Mouse (Mus musculus) MEL-GATA-1-ER (cell line): ENCODE results near the gene B4galt2.
A peak's percentile ranks its signal among the peaks of the same experiment; 100 is the strongest.

Experiments
- DNase-seq: peaks from one replicate; pipeline ENCODE4 v3.0.0-alpha.2; 2012; ENCODE audit warnings: low read depth; ENCODE audit errors: extremely low read depth

The B4galt2 gene

DNA sequence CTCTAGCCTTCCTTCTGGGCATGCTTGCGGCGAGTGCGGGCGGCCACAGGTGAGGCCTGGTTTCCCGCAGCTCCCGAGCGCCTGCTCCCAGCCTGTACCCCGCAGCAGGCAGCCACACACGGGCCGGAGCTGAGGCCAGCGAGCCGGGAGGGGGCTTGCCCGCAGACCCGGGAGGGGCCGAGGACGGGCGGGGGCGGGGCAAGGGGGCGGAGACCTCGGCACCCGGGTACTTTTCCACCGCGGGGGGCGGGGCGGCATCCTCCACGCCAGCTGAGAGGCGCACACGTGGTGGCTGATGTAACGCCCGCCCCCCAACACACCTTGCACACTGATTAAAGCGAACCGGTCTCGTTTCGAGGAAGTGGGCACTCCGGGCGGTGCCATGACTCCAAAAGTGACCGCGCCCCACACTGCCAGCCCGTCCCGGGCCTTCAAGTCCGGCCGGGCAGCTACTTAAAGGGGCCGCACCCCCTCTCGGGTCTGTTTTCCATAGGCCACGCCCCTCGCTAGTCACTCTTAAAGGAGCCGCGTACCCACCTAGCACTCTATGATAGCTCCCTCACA lies 47.0 kb downstream of the B4galt2 start:
- peak; percentile 50 for DNase-seq

- DNase-seq: no peak
These were observed 47.7 kb downstream of the B4galt2 start for GRCm38 (mm10) chr4:117835531-117836111.

DNA sequence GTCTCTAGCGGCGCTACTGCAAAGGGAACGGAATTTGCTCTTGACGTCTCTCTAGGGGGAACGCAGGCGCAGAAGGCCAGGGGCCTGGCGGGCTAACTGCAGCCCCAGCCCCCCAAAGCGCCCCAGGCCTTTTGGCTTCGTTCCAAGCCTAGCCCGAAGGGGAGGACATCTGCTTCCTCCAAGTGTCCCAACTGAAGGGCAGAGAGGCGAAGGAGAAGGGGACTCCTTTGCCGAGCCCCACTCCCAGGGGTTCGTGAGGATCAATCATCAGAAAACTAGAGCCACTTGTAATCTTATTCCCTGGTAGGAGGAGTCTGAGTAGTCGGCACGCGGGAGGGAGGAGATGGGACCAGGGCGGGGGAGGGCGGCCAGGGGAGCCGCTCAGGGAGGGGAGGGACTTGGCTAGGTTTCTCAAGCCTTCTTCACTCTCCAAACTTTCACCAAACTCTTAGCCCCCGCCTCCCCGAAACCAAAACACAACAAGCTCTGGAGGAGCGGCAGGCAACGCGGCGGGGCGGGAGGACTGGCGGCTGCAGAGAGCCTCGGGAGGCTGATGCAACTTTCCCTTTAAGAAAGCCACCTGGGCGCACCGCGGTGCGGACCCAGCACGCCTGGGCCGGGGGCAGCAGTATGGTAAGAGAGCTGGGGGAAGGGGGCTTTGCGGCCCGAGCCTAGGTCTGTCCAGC lies 48.3 kb downstream of the B4galt2 start:
- DNase-seq: peak; percentile 81

- no peak for DNase-seq
These were observed 48.8 kb downstream of the B4galt2 start, which contains the start of gene Slc6a9 for GRCm38 (mm10) chr4:117834457-117834844. TSS of gene Slc6a9 (plus strand) at chr4:117834506.

- DNase-seq: no peak
These were observed 51.2 kb downstream of the B4galt2 start for GRCm38 (mm10) chr4:117831920-117832691.

DNA sequence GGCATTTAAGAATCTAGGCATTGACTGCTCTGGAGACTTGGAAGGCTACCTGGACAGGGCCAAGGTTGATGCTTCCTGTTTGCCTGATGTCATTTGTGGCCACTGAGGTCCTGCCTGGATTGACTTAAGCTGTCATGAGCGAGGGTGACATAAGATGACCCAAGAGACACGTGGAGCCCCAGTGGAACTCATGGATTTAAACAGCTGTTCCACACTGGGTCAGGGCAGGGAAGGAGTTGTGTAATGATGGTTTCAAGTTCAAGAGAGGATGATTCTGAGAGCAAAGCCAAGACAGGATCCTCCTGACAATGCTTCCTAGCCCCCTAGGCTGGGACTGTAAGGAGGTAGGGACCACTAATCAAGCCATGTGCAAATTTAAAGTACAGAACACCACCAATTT lies 51.8 kb downstream of the B4galt2 start:
- DNase-seq: no peak

- no peak for DNase-seq
These were observed 52.5 kb downstream of the B4galt2 start for GRCm38 (mm10) chr4:117830801-117831200.

DNA sequence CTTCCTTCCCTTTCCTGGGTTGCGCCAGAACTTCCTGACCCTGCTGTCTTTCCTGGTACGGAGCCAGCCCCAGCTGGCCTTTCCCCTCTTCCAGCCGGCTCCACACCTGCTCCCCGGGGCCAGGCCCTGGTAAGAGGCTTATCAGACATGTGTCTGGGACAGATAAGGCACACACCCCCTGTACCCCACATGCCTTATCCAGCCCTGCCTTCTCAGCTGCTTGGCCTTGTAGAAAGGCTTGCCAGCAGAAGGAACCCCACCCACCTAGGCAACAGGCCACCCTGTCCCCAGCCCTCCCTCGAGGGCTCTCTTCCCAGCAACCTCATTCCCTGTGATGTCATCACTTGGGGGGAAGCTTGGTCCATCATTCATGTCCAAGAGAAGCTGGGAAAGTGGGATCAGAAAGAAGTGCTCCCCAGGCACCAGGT lies 53.1 kb downstream of the B4galt2 start:
- DNase-seq: peak; percentile 89

GRCm38 (mm10) chr4:117829260-117830123 lies 53.8 kb downstream of the B4galt2 start:
- DNase-seq: no peak

DNA sequence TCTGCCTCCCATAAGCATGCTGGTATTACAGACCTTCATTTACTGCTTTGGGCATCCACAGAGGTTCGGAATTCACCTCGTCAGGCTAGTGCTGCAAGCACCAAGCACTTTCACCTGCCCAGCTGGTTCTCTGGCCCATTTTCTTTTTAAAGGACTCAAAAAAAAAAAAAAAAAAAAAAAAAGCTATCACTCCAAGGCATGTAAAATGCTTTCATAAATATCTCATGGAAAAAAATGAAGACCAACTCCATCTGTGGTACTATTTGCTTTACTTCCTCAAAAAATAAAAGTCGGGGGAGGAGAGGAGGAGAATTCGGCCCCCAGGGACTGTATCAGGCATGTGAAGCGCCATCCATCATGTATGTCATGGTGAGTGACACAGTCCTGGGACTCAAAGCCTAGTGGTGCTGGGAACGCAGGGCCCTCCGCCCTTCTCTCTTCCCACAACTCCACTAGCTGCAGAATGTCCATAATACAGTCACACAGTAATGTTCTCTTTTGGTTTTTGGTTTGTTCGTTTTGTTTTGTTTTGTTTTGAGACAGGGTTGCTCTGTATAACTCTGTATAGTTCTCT lies 54.6 kb downstream of the B4galt2 start:
- DNase-seq: no peak
